ENCODE assay signal across 9 mouse cellular contexts in genomic region chr2:44526110-44527032, GRCm38 (mm10).
DNase-seq lines count a peak whose midpoint lies in the region; ATAC-seq and TF ChIP-seq lines count a peak whose summit lies in the region.
"Had no signal": no experiment of that assay in that cellular context is flagged by ENCODE, and none has a peak within 500 bp of the region (broad histone marks: within the 10 kb centered on the region; RNA-seq: fewer than 3 reads in every experiment).

No protein-coding gene starts in this region.

- 23% methylated on average over 6 of the region's 6 CpGs for WGBS in lung, postnatal 0 days
- WGBS in forebrain, embryonic 13.5 days, result 10% methylated on average over 6 of the region's 6 CpGs

- no peaks in the 10 kb centered on the region for H3K4me1 ChIP-seq in lung, postnatal 0 days (ENCODE audit: insufficient read depth, low read depth, low read length)
- H3K4me1 ChIP-seq in forebrain, embryonic 13.5 days, result peaks cover 24% of the 10 kb centered on the region

- no peak for DNase-seq in frontal cortex, postnatal 25 days (ENCODE audit: low spot score in 2 of 2)
- DNase-seq in lung, postnatal 0 days (ENCODE audit: low spot score), result peak; percentile 64
- no peak for DNase-seq in lung, adult 18-20 months
- peak; percentile 67 for DNase-seq in mesoderm, embryonic 11.5 days (ENCODE audit: low read depth, low spot score)
- no peak for DNase-seq in ovary, postnatal 36 days (ENCODE audit: low spot score)
- no peak for DNase-seq in right cerebral cortex, postnatal 14 days

- TF ChIP-seq EP300 in lung, postnatal 0 days (IDR thresholded peaks at IDR 0.05), result no peak

- peak; percentile 92 for ATAC-seq in frontal cortex, adult (ENCODE audit: low TSS enrichment)
- ATAC-seq in lung, postnatal 0 days, result peak; percentile 81
- peak; percentile 71; the same call in 1 of the 2 replicates for ATAC-seq in forebrain, embryonic 13.5 days

- H3K4me3 ChIP-seq in lung, postnatal 0 days (ENCODE audit: low read depth, low read length), result no peak overlapping the region
- H3K4me3 ChIP-seq in forebrain, embryonic 13.5 days, result no peak overlapping the region
- H3K4me3 ChIP-seq: megakaryocyte, embryonic 14.5 days had no signal

- no peak for TF ChIP-seq CTCF in lung, postnatal 0 days (IDR thresholded peaks at IDR 0.05)

- no peaks in the 10 kb centered on the region for H3K9me3 ChIP-seq in lung, postnatal 0 days (ENCODE audit: low read length)
- H3K9me3 ChIP-seq in forebrain, embryonic 13.5 days (replicated peaks), result no peaks in the 10 kb centered on the region
- H3K9me3 ChIP-seq: megakaryocyte, embryonic 14.5 days had no signal

- no peak overlapping the region for H3K27ac ChIP-seq in lung, postnatal 0 days (ENCODE audit: low read length)
- peak overlapping the region; percentile 10; the same call in 1 of the 2 replicates for H3K27ac ChIP-seq in forebrain, embryonic 13.5 days

- no peak overlapping the region for H3K9ac ChIP-seq in lung, postnatal 0 days (replicated peaks; ENCODE audit: low read depth)
- no peak overlapping the region for H3K9ac ChIP-seq in forebrain, embryonic 13.5 days

- no peaks in the 10 kb centered on the region for H3K36me3 ChIP-seq in lung, postnatal 0 days (ENCODE audit: insufficient read depth, low read length)
- H3K36me3 ChIP-seq in forebrain, embryonic 13.5 days (ENCODE audit: poor library complexity, severe bottlenecking), result no peaks in the 10 kb centered on the region

- no peak overlapping the region for H3K4me2 ChIP-seq in lung, postnatal 0 days (replicated peaks; ENCODE audit: low read depth, low read length)
- H3K4me2 ChIP-seq in forebrain, embryonic 13.5 days, result no peak overlapping the region

- no peaks in the 10 kb centered on the region for H3K27me3 ChIP-seq in lung, postnatal 0 days (replicated peaks; ENCODE audit: insufficient read depth, low read length)
- no peaks in the 10 kb centered on the region for H3K27me3 ChIP-seq in forebrain, embryonic 13.5 days

Comparison
In these comparisons a context has a peak if more than half of its experiments do, and no peak if none do; other contexts are left out.
1. DNase-seq: peak in lung, postnatal 0 days (single experiment) and mesoderm, embryonic 11.5 days (single experiment); none in frontal cortex, postnatal 25 days (0 of 2), lung, adult 18-20 months (0 of 2), ovary, postnatal 36 days (single experiment) and right cerebral cortex, postnatal 14 days (single experiment).
2. Peak in every context shown above with its lines, with median percentiles within 50 percentile points of each other: ATAC-seq.